Mouse (Mus musculus) gastrocnemius, postnatal 10 days (tissue): Measurements from ENCODE around the gene Podnl1. TPM values are rescaled to one million over a fixed set of nuclear protein-coding genes. Genes with fewer than 3 reads are reported as not detected.

ENCODE experiments used
- microRNA-seq, 2 experiments: library from miRNA; unstranded; fragments of <30 nt; microRNA quantifications; one replicate each; pipeline ENCODE4 v1.2.0; 2021
- total RNA-seq, 2 experiments: library from RNA; stranded (reverse); gene quantifications; 2 replicates each; pipeline ENCODE4 v1.2.3; 2021

The Podnl1 gene
- total RNA-seq, 2 experiments from 2014 or later: 0.14 to 2.4 TPM

Small RNA genes lying within 50 kb of the gene (microRNA-seq; reads per million reads assigned to microRNA genes)
- gene Gm25110 (0 reads per million in 2 experiments), gene Mir181c (609 to 907 reads per million in 2 experiments), gene Mir181d (909 to 919 reads per million in 2 experiments), gene Mir709 (0 reads per million in 2 experiments)

Other genes starting within 250 kb of the Podnl1 start
- 10 to 100 TPM; 19.6 to 25.2 TPM for gene Adgrl1, start 225.9 kb upstream of the Podnl1 start, total RNA-seq
- under 1 TPM in 1 of 2 experiments, not detected in 1; 0.32 TPM for gene Gm10644, start 170.8 kb upstream of the Podnl1 start, total RNA-seq
- 1 to 10 TPM; 6.5 to 7.3 TPM for gene Asf1b, start 170.5 kb upstream of the Podnl1 start, total RNA-seq
- 100 to 1,000 TPM; 490 to 518 TPM for gene Prkaca, start 153.0 kb upstream of the Podnl1 start, total RNA-seq
- gene Samd1, start 128.3 kb upstream of the Podnl1 start, total RNA-seq: 10 to 100 TPM; 24.8 to 30.3 TPM
- gene 1700067K01Rik, start 124.5 kb upstream of the Podnl1 start, total RNA-seq: under 1 TPM in 1 of 2 experiments, not detected in 1; 0.47 TPM
- 1 to 10 TPM; 1.7 to 2.0 TPM for gene 2210011C24Rik, start 113.8 kb upstream of the Podnl1 start, total RNA-seq
- 1 to 10 TPM in 1 of 2 experiments, under 1 TPM in 1; 0.99 to 1.1 TPM for gene Palm3, start 104.5 kb upstream of the Podnl1 start, total RNA-seq
- gene Il27ra, start 83.4 kb upstream of the Podnl1 start, total RNA-seq: under 1 TPM; 0.84 to 0.87 TPM
- gene Rln3, start 81.0 kb upstream of the Podnl1 start, total RNA-seq: not detected
- gene Gm10643, start 60.9 kb upstream of the Podnl1 start, total RNA-seq: 1 to 10 TPM; 1.6 to 1.9 TPM
- gene Rfx1, start 59.2 kb upstream of the Podnl1 start, total RNA-seq: 1 to 10 TPM; 5.2 to 8.2 TPM
- 10 to 100 TPM in 1 of 2 experiments, 1 to 10 TPM in 1; 9.5 to 11.2 TPM for gene Dcaf15, start 21.2 kb upstream of the Podnl1 start, total RNA-seq
- gene Cc2d1a, start 21.9 kb downstream of the Podnl1 start, total RNA-seq: 10 to 100 TPM; 12.5 to 13.9 TPM
- gene 4930432K21Rik, start 22.0 kb downstream of the Podnl1 start, total RNA-seq: under 1 TPM; 0.32 to 0.54 TPM
- gene Nanos3, start 59.2 kb downstream of the Podnl1 start, total RNA-seq: 1 to 10 TPM; 1.4 to 2.4 TPM
- gene Zswim4, start 111.1 kb downstream of the Podnl1 start, total RNA-seq: 1 to 10 TPM; 7.9 to 8.5 TPM
- gene D8Ertd738e, start 123.7 kb downstream of the Podnl1 start, total RNA-seq: 100 to 1,000 TPM; 180 to 184 TPM
- gene Mri1, start 131.3 kb downstream of the Podnl1 start, total RNA-seq: 10 to 100 TPM; 16.8 to 20.6 TPM
- 10 to 100 TPM; 11.3 to 11.4 TPM for gene Ccdc130, start 144.4 kb downstream of the Podnl1 start, total RNA-seq